Mouse (Mus musculus): ENCODE measurements around the gene Klhl2.

Klhl2 gene

DNA sequence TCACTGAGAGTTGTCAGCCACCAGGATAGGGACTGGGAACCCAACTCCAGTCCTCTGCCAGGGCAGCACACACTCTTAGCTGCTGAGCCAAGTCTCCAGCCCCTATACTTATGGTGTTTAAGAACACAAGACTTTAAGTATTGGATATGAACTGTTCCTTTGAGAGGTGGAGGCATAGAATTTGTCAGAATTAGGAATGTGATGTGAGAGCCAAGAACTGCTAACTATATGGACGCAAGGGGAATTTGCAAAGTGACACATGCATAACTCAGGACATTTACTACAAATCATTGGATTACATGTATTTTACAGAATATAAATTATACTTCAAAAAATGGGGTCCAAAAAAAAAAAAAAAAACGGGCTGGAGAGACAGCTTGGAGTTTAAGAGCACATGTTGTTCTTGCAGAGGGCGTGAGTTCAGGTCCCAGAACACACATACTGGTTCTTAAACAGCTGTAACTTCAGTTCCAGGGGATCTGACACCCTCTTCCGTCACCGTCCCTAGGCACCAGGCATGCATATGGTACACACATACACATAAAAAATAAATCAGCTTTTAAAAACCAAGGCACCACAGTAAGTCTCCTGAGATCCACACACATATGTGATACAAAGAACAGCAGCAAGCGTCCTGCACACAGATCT lies 14.2 kb downstream of the Klhl2 start:
- ChIA-PET POLR2A (interaction anchor here in 1 of 4 experiments (1.3 kb wide), 1 partner anchor 21 kb away, joined by 3 read pairs; no protein-coding TSS in a partner anchor), CTCF (interaction anchor here in 1 of 4 experiments (0.6 kb wide), 1 partner anchor 12 kb away, joined by 5 read pairs; no protein-coding TSS in a partner anchor)

DNA sequence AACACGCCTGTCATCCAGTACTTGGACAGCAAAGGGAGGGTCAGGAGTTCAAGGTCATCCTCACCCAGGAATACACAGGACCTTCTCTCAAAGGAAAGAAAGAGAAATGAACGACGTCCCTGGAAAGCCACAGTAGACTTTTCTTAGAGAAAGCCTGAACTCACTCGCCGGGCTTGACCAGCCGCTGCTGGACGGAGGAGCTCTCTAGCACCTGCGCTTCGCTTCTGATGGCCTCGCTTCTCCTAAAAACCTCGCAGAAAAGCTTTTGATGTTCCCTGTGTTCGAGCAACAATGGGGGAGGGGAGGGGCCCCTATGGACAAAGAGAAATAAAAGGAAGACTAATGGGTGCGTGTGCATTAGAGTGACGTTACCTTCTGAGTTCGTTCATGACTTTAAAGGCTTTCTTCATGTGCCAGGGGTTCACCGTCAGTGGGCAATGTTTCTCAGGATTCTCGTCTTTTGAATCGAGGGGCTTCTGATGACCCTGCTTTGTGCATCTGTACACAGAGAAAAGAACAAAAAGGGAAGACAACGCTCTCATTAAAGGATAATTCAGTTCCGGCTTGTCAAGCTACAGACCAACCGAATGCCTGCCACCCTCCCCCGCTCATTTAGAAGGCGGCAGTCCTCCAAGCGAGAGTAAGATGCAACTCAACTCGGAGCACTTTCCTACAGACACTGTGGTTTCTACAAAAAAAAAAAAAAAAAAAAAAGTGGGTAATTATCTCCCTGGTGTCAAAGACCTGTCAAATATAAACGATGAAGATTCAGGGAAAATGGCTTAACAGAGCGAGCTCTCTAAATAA lies 15.5 kb downstream of the Klhl2 start:
- POLR2A ChIA-PET: interaction anchor here in 3 of 4 experiments (0.5 to 1.7 kb wide), 18 partner anchors 9 to 292 kb away, joined by 3 to 12 read pairs (median 3); partner anchors contain the start of genes Klhl2 (in 1 of the 3) and Tmem192 (in 1 of the 3)
- CTCF ChIA-PET: interaction anchor here in 2 of 4 experiments (0.6 to 0.7 kb wide), 3 partner anchors 53 to 300 kb away, joined by 4 to 6 read pairs (median 6); no protein-coding TSS in a partner anchor

DNA sequence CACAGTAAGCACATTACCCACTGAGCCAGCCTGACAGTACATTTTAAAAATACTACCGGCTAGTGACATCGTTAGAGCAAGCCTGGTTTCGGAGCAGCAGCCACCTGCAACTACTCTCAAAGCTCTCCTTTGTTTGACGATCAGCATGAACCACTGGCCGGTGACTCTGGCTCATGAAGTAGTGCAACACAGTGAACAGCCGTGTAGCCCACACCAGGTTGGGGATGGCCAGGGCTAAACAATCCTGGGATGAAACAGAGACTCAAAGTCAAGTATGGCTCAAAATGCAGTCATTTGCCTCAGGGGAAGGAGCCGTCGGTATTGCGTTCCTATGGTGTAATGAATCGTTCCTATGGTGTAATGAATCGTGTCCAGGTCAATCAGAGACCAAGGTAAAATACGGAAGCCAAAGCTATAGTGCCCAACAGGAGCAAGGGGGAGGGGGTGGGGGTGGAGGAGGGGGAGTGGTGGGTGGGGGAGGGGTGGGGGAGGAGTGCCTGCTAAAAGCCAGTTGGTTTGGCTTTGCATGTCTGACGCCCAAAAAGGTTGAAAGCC lies 17.2 kb downstream of the Klhl2 start:
- CTCF ChIA-PET: interaction anchor here in 1 of 4 experiments (0.6 to 0.9 kb wide), 2 partner anchors 15 to 101 kb away, joined by 3 read pairs; no protein-coding TSS in a partner anchor
- POLR2A ChIA-PET: interaction anchor here (0.5 to 1.9 kb wide), 12 partner anchors 8 to 121 kb away, joined by 3 to 7 read pairs (median 4); no protein-coding TSS in a partner anchor

DNA sequence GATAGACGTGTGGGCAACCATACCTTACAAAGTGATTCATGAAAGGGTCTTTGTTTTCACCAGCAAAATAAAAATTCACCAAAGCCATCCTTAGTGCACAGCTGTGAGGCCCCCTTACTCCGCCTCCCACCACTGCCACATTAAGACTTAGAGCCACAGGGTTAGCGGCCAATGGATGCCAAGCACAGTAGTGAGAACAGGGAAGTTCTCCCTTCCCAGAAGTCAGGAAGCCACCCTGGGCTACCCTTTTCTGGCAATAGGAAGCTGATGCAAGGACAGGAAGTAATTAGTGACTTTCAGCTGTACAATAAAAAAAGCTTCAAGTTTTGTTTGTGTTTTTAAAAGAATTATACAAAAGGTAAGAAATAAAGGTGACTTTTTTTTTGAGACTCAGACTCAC lies 18.2 kb downstream of the Klhl2 start:
- CTCF ChIA-PET: no interaction called here
- POLR2A ChIA-PET: interaction anchor here in 3 of 4 experiments (0.5 to 1.9 kb wide), 7 partner anchors 8 to 107 kb away, joined by 3 to 5 read pairs (median 4); no protein-coding TSS in a partner anchor

DNA sequence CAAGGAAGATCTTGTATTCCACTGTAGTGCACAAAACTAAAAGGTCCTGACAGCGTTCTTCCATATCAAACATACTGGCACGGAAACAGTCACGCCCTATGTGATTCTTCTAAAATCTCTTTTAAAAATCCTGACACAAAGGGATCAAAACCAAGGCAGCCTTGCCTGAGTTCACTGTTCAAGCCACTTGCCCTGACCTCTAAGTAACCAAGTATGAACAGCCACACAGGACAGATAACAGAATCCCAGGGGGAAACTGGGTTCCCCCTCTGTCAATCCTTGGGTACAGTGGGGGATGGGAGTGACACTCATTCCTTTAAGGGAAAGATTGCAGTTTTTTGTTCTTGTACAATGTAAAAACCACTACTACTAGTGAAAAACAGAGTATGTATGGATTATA lies 19.9 kb downstream of the Klhl2 start:
- POLR2A ChIA-PET: interaction anchor here in 2 of 4 experiments (0.6 to 0.9 kb wide), 3 partner anchors 25 to 72 kb away, joined by 3 to 4 read pairs (median 3); no protein-coding TSS in a partner anchor
- CTCF ChIA-PET: no interaction called here

DNA sequence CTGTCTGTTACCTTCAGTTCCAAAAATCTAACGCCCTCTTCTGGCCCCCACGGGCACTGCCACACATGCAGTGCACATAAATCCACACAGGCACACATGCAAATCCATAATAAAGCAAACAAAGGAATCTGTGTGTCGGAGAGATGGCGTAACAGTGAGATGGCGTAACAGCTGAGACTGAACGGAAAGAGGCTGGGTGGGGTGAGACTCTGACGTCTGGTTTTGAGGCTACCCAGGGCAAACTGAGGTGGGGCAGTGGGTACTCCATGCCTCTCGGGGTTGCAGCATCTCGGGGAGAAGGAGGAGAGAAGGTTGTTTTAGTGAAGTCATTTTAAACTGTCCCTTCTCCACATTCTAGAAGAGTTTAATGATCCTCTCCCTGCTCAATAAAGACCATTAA lies 20.4 kb downstream of the Klhl2 start:
- POLR2A ChIA-PET: interaction anchor here in 2 of 4 experiments (0.6 to 0.8 kb wide), 2 partner anchors 10 to 17 kb away, joined by 3 read pairs; no protein-coding TSS in a partner anchor
- CTCF ChIA-PET: no interaction called here

DNA sequence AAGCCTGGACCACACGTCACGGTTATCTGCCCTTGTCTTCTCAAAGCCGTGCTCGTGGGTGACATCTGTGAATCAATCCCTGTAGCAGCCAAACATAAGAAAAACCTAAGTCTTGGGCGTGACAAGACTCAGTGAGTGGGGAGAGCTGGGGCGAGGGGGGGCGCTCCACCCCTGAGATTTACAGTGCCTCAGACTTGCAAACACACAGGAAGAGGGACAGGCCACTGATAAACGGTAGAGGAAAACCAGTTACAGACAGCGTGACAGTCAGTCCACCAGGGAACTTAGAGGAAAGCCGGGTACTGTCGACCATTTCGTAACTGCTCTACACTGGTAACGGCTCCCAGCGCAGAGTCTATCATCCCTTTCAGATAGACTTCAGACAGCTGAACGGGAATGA lies 21.4 kb downstream of the Klhl2 start:
- POLR2A ChIA-PET: interaction anchor here in 2 of 4 experiments (0.7 to 1.5 kb wide), 6 partner anchors 10 to 832 kb away, joined by 3 to 5 read pairs (median 4); no protein-coding TSS in a partner anchor

DNA sequence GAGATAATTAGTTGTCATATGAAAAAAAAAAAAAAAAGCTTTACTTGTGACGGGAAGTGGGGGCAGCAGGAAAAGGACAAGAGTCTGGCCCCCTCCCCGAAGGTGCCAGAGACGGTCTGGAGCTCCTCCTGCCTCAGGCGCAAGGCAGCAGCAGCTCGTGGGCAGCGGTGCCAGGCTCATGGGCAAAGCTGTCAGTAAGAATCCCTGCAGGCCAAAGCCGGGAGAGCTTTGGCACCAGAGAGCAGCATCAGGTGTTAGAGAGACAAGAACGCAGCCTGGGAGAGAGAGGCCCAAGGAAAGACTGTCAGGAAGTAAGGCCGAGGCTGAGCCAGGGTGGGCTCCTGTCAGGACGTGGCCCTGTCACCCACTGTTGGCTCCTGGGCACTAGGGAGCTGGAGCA lies 22.5 kb downstream of the Klhl2 start:
- CTCF ChIA-PET: interaction anchor here in 2 of 4 experiments (0.6 to 0.7 kb wide), 2 partner anchors 12 to 71 kb away, joined by 3 to 6 read pairs; no protein-coding TSS in a partner anchor
- POLR2A ChIA-PET: interaction anchor here in 2 of 4 experiments (0.6 to 1.5 kb wide), 8 partner anchors 9 to 190 kb away, joined by 3 to 5 read pairs (median 4); no protein-coding TSS in a partner anchor

More for the DNA sequence above, 21.4 kb downstream of the Klhl2 start:
- CTCF ChIA-PET: interaction anchor here in 1 of 4 experiments (0.9 kb wide), 1 partner anchor 16 kb away, joined by 3 read pairs; no protein-coding TSS in a partner anchor

DNA sequence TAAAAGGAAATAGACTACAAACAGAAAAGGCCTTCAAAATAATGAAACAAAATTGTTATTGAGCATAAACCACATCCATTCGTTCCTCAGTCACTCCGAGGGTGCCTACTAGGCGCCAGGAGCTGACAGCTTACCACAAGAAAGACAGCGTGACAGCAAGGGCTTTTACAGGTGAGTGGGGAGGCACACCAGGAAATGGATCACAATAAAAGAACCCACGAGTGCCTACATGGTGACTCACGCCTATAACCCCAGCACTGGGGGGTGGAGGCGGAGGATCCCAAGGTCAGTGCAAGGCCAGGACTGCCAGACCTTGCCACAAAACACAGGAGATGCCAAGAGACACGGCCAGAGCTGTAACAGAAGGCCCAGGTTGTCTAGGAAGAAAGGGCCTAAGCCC lies 23.4 kb downstream of the Klhl2 start:
- ChIA-PET POLR2A (no interaction called here), CTCF (no interaction called here)

DNA sequence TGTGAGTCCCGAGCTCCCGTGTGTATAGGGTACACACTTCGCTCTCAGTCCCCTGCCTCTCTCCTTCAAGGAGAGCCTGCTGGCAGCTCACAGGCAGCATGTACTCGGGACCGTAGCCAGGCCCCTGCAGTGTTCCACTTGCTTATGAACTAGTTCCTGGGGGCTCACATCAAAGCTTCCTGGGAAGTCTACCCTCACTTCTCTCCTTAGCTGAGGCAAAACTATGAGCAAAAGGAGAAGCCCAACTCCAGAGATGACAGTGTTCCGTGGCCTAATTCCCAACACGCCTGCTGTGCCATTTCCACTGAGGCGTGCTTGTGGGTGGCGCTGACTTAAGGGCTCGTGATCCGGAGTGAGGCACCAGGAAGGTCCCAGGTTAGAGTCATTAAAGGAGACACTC lies 25.9 kb downstream of the Klhl2 start:
- ChIA-PET POLR2A (interaction anchor here in 2 of 4 experiments (0.6 to 1.4 kb wide), 3 partner anchors 9 to 409 kb away, joined by 3 to 8 read pairs (median 4); no protein-coding TSS in a partner anchor), CTCF (interaction anchor here in 1 of 4 experiments (0.8 kb wide), 1 partner anchor 46 kb away, joined by 3 read pairs; no protein-coding TSS in a partner anchor)

DNA sequence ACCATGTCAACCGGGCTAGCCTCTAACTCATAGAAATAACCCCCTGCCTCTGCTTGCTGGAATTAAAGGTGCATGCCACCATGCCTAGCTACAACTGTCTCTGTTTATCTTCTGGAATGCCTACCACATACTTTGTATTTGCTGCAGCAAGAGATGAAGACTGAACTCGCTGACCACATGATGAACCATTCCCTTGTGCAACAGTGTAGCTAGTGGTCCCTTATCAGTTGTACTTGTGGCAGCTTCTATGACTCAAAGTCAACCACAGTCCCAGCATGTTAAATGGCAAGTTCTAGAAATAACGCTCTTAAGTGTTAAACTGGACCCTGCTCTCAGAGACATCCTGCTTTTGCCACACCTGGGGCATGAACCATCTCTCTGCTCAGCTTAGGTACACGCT lies 28.9 kb downstream of the Klhl2 start:
- CTCF ChIA-PET: no interaction called here
- POLR2A ChIA-PET: interaction anchor here in 1 of 4 experiments (0.6 kb wide), 1 partner anchor 21 kb away, joined by 6 read pairs; no protein-coding TSS in a partner anchor

DNA sequence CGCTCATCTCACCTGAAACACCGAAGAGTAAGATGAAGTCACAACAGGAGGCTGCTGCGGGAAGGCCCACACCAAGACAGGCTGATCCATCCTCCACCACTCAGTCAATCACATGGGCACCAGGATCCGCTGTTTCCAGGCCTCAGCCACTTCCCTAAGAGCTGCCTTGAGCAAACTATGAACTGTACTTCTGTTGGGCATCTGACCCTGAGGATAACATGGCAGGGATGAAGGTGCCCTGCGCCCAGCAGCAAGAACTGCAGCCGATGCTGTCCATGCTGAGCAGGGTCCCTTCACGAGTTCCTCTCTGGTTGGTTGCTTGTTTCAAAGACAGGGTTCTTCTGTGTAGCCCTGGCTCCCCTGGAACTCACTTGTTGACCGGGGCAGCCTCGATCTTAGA lies 38.0 kb downstream of the Klhl2 start:
- POLR2A ChIA-PET: no interaction called here
- CTCF ChIA-PET: interaction anchor here in 1 of 4 experiments (0.9 kb wide), 1 partner anchor 17 kb away, joined by 3 read pairs; no protein-coding TSS in a partner anchor

DNA sequence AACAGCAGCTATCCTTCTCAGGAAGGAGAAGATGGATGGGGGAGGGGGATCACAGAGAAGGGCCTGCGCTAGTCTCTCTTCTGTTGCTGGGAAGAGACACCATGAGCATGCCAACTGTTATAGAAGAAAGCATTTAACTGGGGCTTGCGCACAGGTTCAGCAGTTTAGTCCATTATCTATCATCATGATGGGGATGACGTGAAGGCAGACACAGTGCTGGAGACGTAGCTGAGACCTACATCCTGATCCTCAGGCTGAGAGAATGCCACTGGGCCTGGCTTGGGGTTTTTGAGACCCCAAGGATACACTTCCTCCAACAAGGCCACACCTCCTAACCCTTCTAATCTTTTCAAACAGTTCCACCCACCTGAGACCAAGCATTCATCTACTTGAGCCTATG lies 38.7 kb downstream of the Klhl2 start:
- ChIA-PET CTCF (no interaction called here), POLR2A (no interaction called here)

DNA sequence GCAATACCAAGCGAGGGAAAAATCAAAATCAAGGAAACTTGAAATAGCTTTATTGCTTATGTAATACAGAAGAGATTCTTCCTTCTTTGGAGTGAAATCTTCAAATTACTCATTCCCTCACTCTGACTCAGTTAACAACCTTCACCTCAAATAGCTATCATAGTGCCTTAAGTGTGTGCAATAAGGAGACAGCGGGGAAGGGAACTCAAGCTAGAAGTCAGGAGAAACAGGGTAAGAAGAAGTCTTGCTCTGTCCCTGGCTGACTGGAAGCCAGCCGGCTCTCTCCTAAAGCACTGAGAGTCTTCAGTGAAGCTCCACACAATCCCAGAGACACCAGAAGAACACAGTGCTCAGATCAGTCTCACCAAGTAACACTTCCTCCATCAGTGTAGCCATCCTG lies 43.3 kb downstream of the Klhl2 start:
- ChIA-PET CTCF (no interaction called here), POLR2A (interaction anchor here in 1 of 4 experiments (1.3 kb wide), 2 partner anchors 9 to 11 kb away, joined by 5 to 7 read pairs; no protein-coding TSS in a partner anchor)

DNA sequence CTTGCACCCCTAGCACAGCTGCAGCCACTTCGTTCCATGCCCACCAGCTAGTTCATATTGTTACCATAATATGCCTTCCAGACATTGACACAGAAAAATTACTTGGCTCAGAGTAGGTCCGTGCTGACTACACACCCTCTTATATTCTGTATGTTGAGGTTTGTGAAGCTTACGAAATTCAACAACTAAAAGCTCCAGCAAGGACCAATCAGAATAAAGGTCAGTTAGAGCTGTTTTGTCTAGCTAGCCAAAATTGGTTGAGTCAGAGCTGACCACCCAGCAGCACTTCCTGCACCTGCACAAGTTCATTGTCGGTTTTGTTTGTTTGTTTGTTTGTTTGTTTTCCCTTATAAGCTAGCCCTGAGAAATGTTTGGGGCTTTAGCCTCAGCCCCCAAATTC lies 44.8 kb downstream of the Klhl2 start:
- ChIA-PET POLR2A (interaction anchor here in 2 of 4 experiments (0.8 to 1.7 kb wide), 5 partner anchors 13 to 43 kb away, joined by 3 to 11 read pairs (median 3); no protein-coding TSS in a partner anchor), CTCF (no interaction called here)

DNA sequence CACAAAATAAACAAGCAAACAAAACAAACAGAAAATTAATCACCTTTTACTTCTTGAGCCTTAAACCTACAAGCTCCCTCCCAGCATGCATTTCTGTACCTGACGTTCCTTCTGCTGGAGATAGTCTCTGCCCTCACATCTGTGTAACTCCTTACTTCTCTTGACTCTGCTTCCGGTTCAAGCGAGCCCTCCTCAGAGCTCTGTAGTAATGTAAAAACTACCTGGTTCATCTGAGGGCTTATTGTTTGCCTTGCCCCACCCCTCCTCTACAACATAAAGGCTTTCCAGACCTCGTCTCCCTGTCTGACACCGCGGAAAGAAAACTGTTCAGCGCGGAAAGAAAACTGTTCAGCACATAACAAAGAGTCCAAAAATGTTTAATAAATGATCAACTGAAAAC lies 50.5 kb downstream of the Klhl2 start:
- ChIA-PET CTCF (interaction anchor here in 2 of 4 experiments (0.6 to 0.9 kb wide), 2 partner anchors 22 to 144 kb away, joined by 3 read pairs; no protein-coding TSS in a partner anchor), POLR2A (interaction anchor here in 2 of 4 experiments (0.6 to 0.9 kb wide), 4 partner anchors 14 to 238 kb away, joined by 3 to 7 read pairs (median 3); partner anchors contain the start of gene Apela (in 1 of the 2))

DNA sequence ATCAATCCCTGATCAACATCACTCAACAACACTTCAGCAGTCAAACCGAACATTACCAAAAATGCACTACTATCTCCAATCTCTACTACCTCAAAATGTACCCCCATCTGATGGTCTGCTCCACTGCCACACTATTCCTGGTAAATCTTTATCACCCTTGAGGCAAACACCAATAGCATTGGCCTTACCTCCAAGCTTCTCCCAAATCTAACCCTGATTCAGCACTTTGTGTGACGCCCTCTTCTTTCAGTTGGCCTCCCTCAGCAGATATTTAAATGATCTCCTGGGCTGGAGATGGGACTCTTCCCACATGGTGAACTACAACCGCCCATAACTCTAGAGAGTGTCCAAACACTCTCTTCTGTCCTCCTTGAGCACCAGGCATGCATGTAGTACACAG lies 51.3 kb downstream of the Klhl2 start:
- CTCF ChIA-PET: no interaction called here
- POLR2A ChIA-PET: interaction anchor here in 1 of 4 experiments (0.7 to 2.1 kb wide), 6 partner anchors 8 to 82 kb away, joined by 3 to 7 read pairs (median 3); no protein-coding TSS in a partner anchor

DNA sequence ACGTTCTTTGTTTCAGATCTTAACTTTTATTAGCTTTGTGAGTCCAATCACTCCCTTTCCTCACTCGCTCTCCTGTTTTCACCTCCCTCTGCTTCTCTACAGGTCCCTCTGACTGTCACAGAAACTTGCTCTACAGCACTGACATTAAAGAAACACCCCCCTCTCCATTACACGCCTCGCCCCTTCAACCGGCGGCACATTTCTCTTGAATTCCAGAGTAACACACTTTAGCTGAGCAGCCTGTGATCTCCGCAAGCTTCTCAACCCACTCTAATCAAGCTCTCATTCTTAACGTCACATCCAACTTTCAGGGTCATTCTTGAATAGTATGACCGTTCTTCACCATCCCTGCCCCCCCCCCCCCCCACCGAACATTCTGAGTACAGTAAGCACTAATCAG lies 52.1 kb downstream of the Klhl2 start:
- CTCF ChIA-PET: interaction anchor here in 1 of 4 experiments (0.6 kb wide), 1 partner anchor 13 kb away, joined by 3 read pairs; no protein-coding TSS in a partner anchor
- POLR2A ChIA-PET: interaction anchor here in 2 of 4 experiments (0.9 to 2.1 kb wide), 8 partner anchors 9 to 81 kb away, joined by 3 to 7 read pairs (median 4); no protein-coding TSS in a partner anchor
